Mouse (Mus musculus): ENCODE measurements around the gene Shank1.

Gene Shank1

GRCm38 (mm10) chr7:44304775-44305641 is 5.0 kb upstream of the Shank1 start:
- DNase-seq (ENCODE audit: low spot score) = peak; percentile 98

DNA sequence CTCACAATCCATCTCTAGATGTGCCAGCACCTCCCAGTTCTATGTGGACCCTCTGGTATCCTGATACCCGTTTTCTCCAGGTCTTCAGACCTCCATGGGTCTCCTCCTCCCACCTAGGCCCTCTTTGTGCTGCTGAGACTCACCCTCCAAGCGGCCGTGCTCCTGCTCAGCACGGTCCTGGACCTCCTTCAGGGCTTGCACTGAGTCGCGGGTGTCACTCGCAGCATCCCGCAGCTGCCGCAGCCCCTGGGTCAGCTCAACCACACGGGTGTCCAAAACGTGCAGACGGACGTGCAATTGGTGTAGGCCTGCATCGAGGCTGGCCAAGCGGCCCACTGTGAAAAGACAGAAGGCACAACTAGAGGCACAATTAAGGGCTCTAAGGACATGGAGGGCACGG is 4.4 kb upstream of the Shank1 start:
- DNase-seq (ENCODE audit: low spot score) = no peak

DNA sequence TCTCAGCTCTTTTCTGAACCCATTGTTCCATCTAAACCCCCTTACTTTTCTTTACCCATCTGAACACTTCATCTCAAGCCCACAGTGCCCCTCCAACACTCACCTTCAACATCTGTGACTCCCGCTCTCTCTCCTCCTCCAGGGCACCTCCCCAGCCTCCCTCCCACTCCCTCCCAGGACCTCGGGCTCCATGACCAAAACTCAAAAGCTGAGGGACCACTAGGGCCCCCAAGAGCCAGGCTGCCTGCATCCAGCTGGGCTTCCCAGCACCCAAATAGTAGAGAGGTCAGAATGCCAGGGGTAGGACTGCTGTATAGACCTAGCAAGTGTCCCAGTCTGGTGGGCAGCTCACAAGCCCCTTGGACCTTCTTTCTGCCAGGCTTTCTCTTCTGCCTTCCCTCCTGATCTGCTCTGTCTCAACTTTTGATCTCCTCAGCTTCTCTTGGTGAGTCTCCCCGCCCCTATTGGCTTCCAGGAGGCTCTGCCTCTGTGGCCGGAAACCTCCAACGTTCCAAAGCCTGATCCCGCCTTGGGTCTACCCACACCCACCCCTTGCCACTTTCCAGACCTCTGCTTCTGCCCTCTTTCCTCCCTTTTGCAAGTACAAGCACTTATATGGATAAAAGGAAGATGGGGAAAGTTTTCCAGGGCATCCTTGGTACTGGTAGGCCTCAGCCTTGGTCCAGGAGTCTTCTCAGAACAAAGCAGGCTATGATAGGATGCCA is 3.4 kb upstream of the Shank1 start, which contains the start of gene Clec11a:
Gene Clec11a, minus strand, starts transcription at position 387 of the 725 bp plus-strand sequence.
- DNase-seq (ENCODE audit: low spot score) = no peak

DNA sequence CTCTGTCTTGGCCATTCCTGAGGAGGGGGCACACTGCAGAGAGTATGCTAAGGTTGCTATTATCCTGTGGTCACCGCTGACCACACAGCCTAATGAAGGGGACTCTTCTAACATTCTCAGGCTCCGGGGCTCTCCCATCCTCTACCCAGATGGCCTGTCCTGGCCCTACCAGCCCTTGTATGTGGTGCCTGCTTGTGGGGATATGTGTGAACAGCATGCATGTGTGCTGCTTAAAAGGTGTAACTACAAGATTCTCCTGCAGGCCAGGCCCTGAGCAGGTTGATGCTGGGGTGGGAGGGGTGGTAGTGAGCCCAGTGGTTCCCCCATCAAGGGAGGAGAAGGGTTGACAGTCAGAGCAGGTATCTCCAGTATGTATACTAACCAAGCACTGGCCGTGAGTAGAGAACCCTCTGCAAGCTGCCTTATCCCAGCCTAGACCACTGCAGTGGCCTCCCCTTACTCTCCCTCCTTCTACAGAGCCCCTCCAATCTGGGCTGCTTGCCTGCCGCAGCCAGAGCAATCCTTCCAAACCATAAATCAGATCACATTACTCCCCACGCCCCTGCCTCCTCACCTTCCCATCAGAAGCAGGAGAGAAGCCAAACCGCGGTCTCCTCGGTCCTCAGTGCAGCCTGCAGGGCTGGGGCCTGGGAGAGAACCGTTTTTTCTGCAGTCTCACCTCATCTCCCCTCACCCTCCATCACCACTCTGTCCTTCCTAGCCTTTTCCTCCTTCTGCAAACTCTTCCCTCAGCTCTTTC is 2.6 kb upstream of the Shank1 start:
- no peak for DNase-seq (ENCODE audit: low spot score)

DNA sequence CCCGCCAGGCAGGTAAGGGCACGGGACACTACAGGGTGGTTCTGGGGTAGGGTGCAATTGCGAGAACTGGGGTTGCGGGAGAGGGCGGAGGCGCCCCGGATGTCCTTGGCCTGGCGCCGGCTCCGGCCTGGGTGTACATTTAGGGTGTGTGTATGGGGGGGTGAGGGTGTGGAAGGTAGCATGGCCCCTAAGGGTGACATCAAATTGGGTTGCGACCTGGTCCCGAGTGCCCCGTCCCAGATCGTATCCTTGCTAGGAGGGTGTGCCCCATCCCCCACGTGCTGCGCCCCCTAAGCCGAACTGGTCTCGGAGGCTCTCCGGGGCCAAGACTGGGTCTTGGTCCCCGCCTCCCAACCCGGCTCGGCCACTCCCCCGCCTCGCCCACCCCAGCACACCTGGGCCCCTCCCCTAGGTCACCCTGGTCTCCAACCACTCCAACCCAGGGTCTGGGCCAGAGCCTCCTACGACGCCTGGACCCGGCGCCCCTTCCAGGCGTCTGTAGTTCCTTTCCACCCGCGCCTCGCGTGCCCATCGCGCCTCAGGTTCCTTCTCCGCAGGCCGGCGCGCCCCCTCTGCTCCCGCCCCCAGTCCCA is 328 bp downstream of the Shank1 start:
- peak; percentile 19 for DNase-seq (ENCODE audit: low spot score)

GRCm38 (mm10) chr7:44310878-44311712 is 1.0 kb downstream of the Shank1 start:
- DNase-seq (ENCODE audit: low spot score) = peak; percentile 6

DNA sequence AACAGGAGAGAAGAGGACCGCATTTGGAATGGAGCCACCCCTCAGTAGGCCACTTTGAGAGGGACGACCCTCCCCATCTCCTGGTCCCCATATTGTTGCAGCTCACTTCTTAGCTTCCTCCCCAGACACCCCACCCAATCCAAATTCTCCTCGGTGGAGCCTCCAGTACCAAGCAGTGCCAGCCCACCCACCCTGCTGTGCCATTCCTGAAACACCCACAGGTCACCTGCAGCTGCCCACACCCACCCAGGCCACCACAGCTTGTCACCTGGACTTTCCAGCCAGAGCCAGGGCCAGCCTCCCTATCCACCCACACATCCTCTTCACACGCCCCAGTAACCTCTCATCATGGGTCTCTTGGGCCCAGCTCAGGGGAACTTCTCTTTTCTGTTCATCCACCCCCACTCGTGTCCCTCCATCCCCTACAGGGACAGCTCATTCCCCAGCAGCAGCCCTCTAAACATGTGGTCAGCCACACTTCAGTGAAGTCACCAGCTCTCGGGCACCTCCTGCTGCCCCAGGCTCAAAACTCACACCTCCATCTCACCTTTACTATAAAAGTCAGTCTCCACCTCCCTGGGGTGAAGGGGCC is 1.8 kb downstream of the Shank1 start:
- DNase-seq (ENCODE audit: low spot score) = peak; percentile 19

GRCm38 (mm10) chr7:44312484-44312883 is 2.4 kb downstream of the Shank1 start:
- no peak for DNase-seq (ENCODE audit: low spot score)

DNA sequence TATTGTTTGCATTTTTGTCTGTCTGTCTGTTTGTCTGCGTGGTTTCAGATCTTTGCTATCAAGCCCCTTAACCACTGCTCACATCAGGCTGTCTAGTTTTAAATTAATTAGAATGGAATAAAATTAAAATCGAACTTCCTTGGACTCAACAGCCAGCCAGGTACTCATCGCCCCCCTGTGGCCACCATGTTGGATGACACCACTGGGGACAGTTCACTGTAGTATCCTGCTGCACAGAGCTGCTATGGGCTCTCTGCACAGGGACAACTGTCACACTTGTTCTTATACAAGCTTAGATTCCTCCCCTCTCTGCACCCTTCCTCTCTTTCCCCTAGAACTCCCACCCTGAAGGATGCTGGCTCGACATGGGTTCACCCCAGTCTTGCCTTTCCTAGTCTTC is 7.9 kb downstream of the Shank1 start:
- DNase-seq (ENCODE audit: low spot score) = peak; percentile 15

DNA sequence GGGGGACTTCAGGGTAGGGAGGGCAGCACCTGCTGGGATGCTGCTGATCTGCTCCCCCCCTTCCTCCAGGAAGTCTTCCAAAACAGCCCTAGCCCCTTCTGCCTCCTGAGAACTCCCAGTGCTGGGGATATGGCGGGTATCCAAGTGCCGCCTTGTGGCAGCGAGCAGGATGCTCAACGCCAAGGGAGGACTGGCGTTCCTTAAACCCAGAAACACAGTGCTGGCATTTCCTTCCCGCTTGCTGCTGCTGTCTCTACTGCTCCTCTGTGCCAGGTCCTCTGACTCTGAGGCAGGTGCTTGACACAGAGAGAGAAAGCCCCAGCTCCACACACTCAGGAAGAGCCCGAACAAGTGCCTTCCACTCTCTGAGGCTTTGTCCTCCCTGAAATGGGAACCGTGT is 10.8 kb downstream of the Shank1 start:
- DNase-seq (ENCODE audit: low spot score) = no peak

- no peak for DNase-seq (ENCODE audit: low spot score)
Measured at GRCm38 (mm10) chr7:44322290-44322689, 12.2 kb downstream of the Shank1 start.

GRCm38 (mm10) chr7:44326614-44327013 is 16.6 kb downstream of the Shank1 start:
- no peak for DNase-seq (ENCODE audit: low spot score)

- no peak for DNase-seq (ENCODE audit: low spot score)
Measured at GRCm38 (mm10) chr7:44332336-44332735, 22.3 kb downstream of the Shank1 start.

- DNase-seq (ENCODE audit: low spot score) = no peak
Measured at GRCm38 (mm10) chr7:44334139-44334538, 24.1 kb downstream of the Shank1 start.

- DNase-seq (ENCODE audit: low spot score) = no peak
Measured at GRCm38 (mm10) chr7:44335031-44335878, 25.2 kb downstream of the Shank1 start.

DNA sequence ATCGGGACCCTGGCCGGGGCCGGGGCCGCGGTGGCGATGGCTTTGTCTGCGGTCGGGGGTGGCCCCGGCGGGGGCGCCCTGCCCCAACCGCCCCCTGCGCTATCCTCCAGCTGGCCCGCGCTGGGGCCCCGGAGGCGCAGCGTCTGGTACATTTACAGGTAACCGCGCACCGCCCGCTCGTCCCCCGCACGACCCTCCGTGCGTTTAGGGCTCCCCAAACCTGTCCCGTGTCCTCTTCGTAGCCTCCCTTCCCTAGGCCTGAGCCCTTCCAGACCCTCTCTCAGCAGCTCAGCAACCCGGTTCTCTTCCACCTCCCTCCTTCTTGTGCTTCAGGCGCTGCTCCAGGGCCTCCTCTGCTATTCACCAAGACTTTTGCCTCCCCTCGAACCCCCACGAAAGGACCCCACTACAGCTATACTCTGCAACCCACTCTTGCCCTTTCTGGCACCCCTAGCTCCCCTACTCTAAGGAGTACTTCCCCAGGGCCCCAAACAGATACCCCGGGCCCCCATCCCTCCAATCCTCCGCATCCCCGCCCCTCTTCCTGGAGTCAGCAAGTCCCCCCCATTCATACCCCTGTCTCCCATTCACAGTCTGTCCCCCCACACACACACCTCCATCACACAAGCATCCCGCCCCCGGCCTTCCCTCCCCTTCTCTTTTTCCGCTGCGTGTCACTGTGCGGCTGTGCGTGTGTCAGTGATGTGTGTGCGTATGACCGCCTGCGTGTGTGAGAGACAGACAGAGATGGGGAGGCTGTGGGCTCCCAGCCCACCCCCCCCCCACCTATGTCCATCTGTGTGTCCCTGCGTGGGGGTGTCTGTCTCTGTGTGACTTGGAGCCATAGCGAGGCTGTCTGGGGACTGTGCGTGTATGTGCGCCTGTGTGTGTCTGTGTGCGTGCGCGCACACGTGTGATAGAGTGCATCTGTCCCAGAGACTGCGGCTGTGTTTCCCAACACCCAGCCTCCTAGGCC is 26.3 kb downstream of the Shank1 start:
- DNase-seq (ENCODE audit: low spot score) = no peak

DNA sequence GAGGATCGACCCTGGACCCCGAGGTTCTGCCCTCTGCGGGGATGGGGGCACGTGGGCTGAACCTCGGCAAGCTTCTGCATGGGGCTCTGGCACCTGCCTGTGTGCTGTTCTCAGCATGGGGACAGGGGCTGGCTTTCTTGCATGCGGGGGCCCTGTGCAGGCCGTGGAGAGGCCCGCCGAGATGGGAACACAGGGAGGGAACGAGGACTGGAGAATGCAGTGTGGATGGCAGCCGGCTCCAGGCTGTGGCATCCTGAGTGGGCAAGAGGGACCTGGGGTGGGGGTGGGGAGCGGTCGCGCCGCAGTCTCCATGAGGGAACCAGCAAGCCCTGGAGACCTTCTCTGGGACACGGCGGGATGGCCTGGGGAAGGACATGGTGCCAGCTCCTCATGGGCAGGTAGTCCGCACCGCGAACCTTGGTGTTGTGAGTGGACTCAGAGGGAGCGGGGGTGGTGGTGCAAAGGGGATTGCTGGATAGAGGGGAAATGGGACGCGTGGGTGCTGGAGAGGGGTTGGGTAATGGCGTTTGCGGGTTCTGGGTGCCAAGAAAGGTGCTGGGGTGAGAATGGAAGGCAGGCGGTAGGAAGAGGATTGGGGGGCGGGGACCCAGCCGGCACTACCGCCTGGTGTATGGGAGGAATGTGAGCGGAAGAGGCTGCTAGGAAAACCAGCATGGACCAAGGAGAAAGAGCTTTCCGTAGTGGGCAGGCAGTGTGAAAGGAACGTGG is 27.2 kb downstream of the Shank1 start:
- DNase-seq (ENCODE audit: low spot score) = no peak

DNA sequence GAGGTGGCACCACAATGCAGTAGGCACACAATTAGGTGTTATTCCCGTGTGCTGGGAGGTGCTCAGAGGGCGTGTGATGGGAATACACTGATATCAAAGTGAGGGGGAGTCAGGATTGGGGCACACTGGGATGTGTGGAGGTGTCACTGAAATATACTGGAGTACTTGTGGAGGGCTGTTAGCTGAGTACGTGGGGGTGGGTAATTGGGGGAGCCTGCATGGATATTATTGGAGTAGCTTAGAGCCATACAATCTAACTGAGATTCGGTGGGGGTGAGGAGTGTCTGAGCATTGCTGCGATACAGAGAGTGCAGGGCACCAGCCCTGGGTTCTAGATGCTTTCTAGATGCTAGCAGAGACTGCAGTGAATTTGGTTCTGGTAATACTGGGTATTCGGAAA is 30.2 kb downstream of the Shank1 start:
- no peak for DNase-seq (ENCODE audit: low spot score)
